Mouse (Mus musculus): ENCODE measurements around the gene Gm21698.
"Not testable (repeated sequence)": the region's sequence is repeated elsewhere in the genome, so short reads cannot be mapped to it uniquely, and the experiment has no call there.

- not testable (repeated sequence) for TF ChIP-seq POLR2A (IDR thresholded peaks at IDR 0.05; ENCODE audit: low read depth, low read length); CTCF (IDR thresholded peaks at IDR 0.05; ENCODE audit: extremely low read depth, insufficient read length, insufficient replicate concordance, low read depth, low read length)
These were observed 18.7 kb upstream of the Gm21698 start for GRCm38 (mm10) chr5:26006937-26007695.

Measured in small intestine, adult 2 months (tissue).